Mouse (Mus musculus): ENCODE results near the gene Utp20.
"Not testable (repeated sequence)": the region's sequence is repeated elsewhere in the genome, so short reads cannot be mapped to it uniquely, and the experiment has no call there.

Utp20 gene

GRCm38 (mm10) chr10:88783941-88784340 lies 42.7 kb downstream of the Utp20 start:
- DNase-seq (ENCODE audit: low read depth, low spot score): no peak

GRCm38 (mm10) chr10:88783135-88783534 lies 43.5 kb downstream of the Utp20 start:
- not testable (repeated sequence) for DNase-seq (ENCODE audit: low read depth, low spot score)

GRCm38 (mm10) chr10:88780716-88781115 lies 45.9 kb downstream of the Utp20 start:
- DNase-seq (ENCODE audit: low read depth, low spot score): peak; percentile 34

- peak; percentile 70 for DNase-seq (ENCODE audit: low read depth, low spot score)
These were observed 50.4 kb downstream of the Utp20 start for GRCm38 (mm10) chr10:88776206-88776605.

GRCm38 (mm10) chr10:88772965-88773364 lies 53.6 kb downstream of the Utp20 start:
- peak; percentile 16 for DNase-seq (ENCODE audit: low read depth, low spot score)

- no peak for DNase-seq (ENCODE audit: low read depth, low spot score)
These were observed 56.9 kb downstream of the Utp20 start for GRCm38 (mm10) chr10:88769676-88770075.

- DNase-seq (ENCODE audit: low read depth, low spot score): no peak
These were observed 57.6 kb downstream of the Utp20 start for GRCm38 (mm10) chr10:88768961-88769360.

GRCm38 (mm10) chr10:88765431-88766142 lies 61.0 kb downstream of the Utp20 start:
- DNase-seq (ENCODE audit: low read depth, low spot score): no peak

- peak; percentile 8 for DNase-seq (ENCODE audit: low read depth, low spot score)
These were observed 64.9 kb downstream of the Utp20 start for GRCm38 (mm10) chr10:88761524-88762212.

GRCm38 (mm10) chr10:88741426-88741825 lies 85.2 kb downstream of the Utp20 start:
- no peak for DNase-seq (ENCODE audit: low read depth, low spot score)

GRCm38 (mm10) chr10:88740781-88741180 lies 85.8 kb downstream of the Utp20 start:
- no peak for DNase-seq (ENCODE audit: low read depth, low spot score)

GRCm38 (mm10) chr10:88739818-88740217 lies 86.8 kb downstream of the Utp20 start:
- no peak for DNase-seq (ENCODE audit: low read depth, low spot score)

- DNase-seq (ENCODE audit: low read depth, low spot score): not testable (repeated sequence)
These were observed 87.5 kb downstream of the Utp20 start for GRCm38 (mm10) chr10:88739074-88739473.

- DNase-seq (ENCODE audit: low read depth, low spot score): no peak
These were observed 94.3 kb downstream of the Utp20 start for GRCm38 (mm10) chr10:88732309-88732622.

- no peak for DNase-seq (ENCODE audit: low read depth, low spot score)
These were observed 94.9 kb downstream of the Utp20 start for GRCm38 (mm10) chr10:88731496-88732308.

- peak; percentile 95 for DNase-seq (ENCODE audit: low read depth, low spot score)
These were observed 95.8 kb downstream of the Utp20 start, which contains the start of gene Arl1 for GRCm38 (mm10) chr10:88730571-88731495. TSS of gene Arl1 (plus strand) at chr10:88730858.

GRCm38 (mm10) chr10:88728166-88728565 lies 98.4 kb downstream of the Utp20 start:
- DNase-seq (ENCODE audit: low read depth, low spot score): no peak

GRCm38 (mm10) chr10:88727128-88727527 lies 99.5 kb downstream of the Utp20 start:
- DNase-seq (ENCODE audit: low read depth, low spot score): peak; percentile 52

GRCm38 (mm10) chr10:88725343-88725742 lies 101.3 kb downstream of the Utp20 start:
- no peak for DNase-seq (ENCODE audit: low read depth, low spot score)

- no peak for DNase-seq (ENCODE audit: low read depth, low spot score)
These were observed 107.0 kb downstream of the Utp20 start for GRCm38 (mm10) chr10:88719618-88720017.

- DNase-seq (ENCODE audit: low read depth, low spot score): no peak
These were observed 108.9 kb downstream of the Utp20 start for GRCm38 (mm10) chr10:88717756-88718025.

All from telencephalon, adult 2 months (tissue).